Mouse (Mus musculus): ENCODE results near the gene Pop7. TPM values are rescaled to one million over a fixed set of nuclear protein-coding genes. Genes with fewer than 3 reads are reported as not detected.

Gene Pop7
- polyA plus RNA-seq, 1 experiment from 2014 or later = 46.5 TPM

DNA sequence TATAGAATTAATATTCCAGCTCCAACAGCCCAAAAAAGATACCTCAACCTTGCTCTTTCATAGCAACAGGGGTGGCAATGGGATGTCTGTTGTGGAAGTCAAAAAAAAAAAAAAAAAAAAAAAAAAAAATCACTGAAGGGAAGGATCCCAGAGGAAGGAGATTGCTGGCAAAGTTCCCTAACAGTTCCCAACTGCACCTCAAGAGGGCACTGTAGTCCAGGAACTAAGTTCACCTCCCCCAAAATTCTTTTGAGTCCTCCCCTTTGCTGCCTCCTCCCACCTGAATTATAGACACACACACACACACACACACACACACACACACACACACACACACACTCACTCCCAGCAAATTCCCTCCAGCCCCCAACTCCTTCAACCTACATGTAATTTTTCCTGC lies 21.2 kb downstream of the Pop7 start:
- no peak overlapping the region for H3K9ac ChIP-seq
- no peaks in the 10 kb centered on the region for H3K9me3 ChIP-seq
- no peaks in the 10 kb centered on the region for H3K36me3 ChIP-seq
- H3K27me3 ChIP-seq = peaks cover 14% of the 10 kb centered on the region
- no peak for ATAC-seq (ENCODE audit: insufficient number of reproducible peaks, low FRiP score, low TSS enrichment, low read depth)
- H3K4me3 ChIP-seq = no peak overlapping the region
- peaks cover 16% of the 10 kb centered on the region for H3K4me1 ChIP-seq
- H3K4me2 ChIP-seq = no peak overlapping the region
- H3K27ac ChIP-seq = no peak overlapping the region

DNA sequence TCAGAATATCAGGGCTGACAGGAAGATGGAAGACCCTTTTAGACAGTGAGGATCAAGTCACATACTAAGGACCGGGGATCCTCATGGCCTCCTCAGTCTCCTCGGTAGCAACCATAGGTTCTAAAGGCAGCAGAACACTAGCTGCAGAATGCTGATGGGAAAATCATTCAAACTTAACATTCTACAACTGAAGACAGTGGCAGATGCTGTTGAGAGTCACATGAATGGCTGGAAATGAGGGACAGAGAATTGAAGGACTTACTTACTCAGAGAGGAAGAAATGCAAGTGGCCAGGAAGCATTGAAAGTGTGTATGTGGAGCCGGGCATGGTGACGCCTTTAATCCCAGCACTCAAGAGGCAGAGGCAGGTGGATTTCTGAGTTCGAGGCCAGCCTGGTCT lies 25.4 kb downstream of the Pop7 start, which contains the start of gene Zan:
Gene Zan, minus strand, starts transcription at position 101 of the 400 bp plus-strand sequence.
- Histone ChIP-seq H3K36me3 (no peaks in the 10 kb centered on the region), H3K9ac (no peak within 1 kb of the TSS; the same call in 1 of the 2 replicates), H3K4me3 (no peak within 1 kb of the TSS), H3K27ac (no peak within 1 kb of the TSS), H3K4me2 (no peak within 1 kb of the TSS), H3K4me1 (0 out of 2 replicates have a peak, but pooled peaks cover 3% of the 10 kb centered on the region), H3K27me3 (no peaks in the 10 kb centered on the region), H3K9me3 (no peaks in the 10 kb centered on the region)
- no peak for ATAC-seq (ENCODE audit: insufficient number of reproducible peaks, low FRiP score, low TSS enrichment, low read depth)
- WGBS = 78% methylated on average over 5 of the region's 5 CpGs

DNA sequence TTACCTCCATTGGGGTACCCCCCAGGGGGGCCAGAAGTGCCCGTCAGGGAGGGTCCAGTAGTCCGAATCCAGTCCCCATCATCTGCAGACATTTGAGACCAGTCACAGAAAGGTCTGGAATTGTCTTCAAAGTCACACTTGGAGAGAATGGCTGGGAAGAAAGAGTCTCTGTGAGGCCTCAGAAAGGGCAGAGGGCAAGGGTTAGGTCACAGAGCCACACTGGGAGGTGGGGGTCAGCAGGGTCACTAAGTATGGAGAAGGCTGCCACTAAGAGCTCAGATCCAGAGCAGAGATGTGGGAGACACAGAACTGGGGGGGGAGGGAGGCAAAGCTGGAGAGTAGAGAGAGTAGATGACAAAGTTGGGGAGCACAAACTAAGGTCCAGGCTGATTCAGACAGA lies 28.0 kb downstream of the Pop7 start:
- Histone ChIP-seq H3K27ac (no peak overlapping the region), H3K9me3 (no peaks in the 10 kb centered on the region)
- 44% methylated on average over 2 of the region's 2 CpGs for WGBS

GRCm38 (mm10) chr5:137472252-137472904 lies 29.9 kb downstream of the Pop7 start:
- H3K9me3 ChIP-seq = no peaks in the 10 kb centered on the region
- no peaks in the 10 kb centered on the region for H3K27me3 ChIP-seq
- no peaks in the 10 kb centered on the region for H3K36me3 ChIP-seq
- no peak overlapping the region for H3K9ac ChIP-seq
- H3K4me1 ChIP-seq = no peaks in the 10 kb centered on the region
- no peak overlapping the region for H3K4me3 ChIP-seq
- 64% methylated on average over 5 of the region's 5 CpGs for whole genome bisulfite sequencing
- H3K27ac ChIP-seq = no peak overlapping the region
- no peak overlapping the region for H3K4me2 ChIP-seq
- no peak for ATAC-seq (ENCODE audit: insufficient number of reproducible peaks, low FRiP score, low TSS enrichment, low read depth)

More for the DNA sequence above, 28.0 kb downstream of the Pop7 start:
- no peak for ATAC-seq (ENCODE audit: insufficient number of reproducible peaks, low FRiP score, low TSS enrichment, low read depth)
- Histone ChIP-seq H3K4me1 (no peaks in the 10 kb centered on the region), H3K36me3 (no peaks in the 10 kb centered on the region), H3K4me2 (no peak overlapping the region), H3K27me3 (no peaks in the 10 kb centered on the region), H3K9ac (no peak overlapping the region), H3K4me3 (no peak overlapping the region)

GRCm38 (mm10) chr5:137466946-137467345 lies 35.4 kb downstream of the Pop7 start:
- WGBS = 89% methylated on average over 6 of the region's 6 CpGs
- H3K4me2 ChIP-seq = no peak overlapping the region
- no peak for ATAC-seq (ENCODE audit: insufficient number of reproducible peaks, low FRiP score, low TSS enrichment, low read depth)
- H3K27me3 ChIP-seq = no peaks in the 10 kb centered on the region
- no peaks in the 10 kb centered on the region for H3K36me3 ChIP-seq
- H3K4me3 ChIP-seq = no peak overlapping the region
- no peaks in the 10 kb centered on the region for H3K4me1 ChIP-seq
- H3K27ac ChIP-seq = no peak overlapping the region
- no peaks in the 10 kb centered on the region for H3K9me3 ChIP-seq
- H3K9ac ChIP-seq = no peak overlapping the region

DNA sequence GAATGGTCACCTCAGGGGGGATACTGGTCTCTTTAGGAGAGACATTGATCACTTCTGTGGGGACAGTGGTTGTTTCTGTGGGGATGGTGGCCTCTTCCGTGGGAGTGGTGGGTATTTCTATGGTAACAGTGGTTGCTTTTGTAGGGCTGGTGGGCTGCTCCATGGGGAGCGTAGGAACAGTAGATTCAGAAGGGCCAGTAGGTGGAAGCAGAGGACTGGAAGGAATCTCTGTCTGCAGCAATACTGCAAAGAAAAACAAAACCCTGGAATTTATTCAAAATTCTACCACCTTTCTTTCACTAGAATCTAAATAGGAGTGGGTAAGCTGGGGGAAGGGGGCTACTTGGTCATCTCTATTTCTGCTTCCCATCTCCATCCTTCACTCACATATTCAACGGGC lies 37.3 kb downstream of the Pop7 start:
- Histone ChIP-seq H3K27ac (no peak overlapping the region), H3K9me3 (no peaks in the 10 kb centered on the region), H3K36me3 (no peaks in the 10 kb centered on the region), H3K4me2 (no peak overlapping the region), H3K9ac (no peak overlapping the region), H3K27me3 (no peaks in the 10 kb centered on the region), H3K4me1 (no peaks in the 10 kb centered on the region), H3K4me3 (no peak overlapping the region)
- no peak for ATAC-seq (ENCODE audit: insufficient number of reproducible peaks, low FRiP score, low TSS enrichment, low read depth)
- WGBS = 51% methylated on average over 3 of the region's 3 CpGs

- H3K4me3 ChIP-seq = no peak overlapping the region
- no peak for ATAC-seq (ENCODE audit: insufficient number of reproducible peaks, low FRiP score, low TSS enrichment, low read depth)
- no peak overlapping the region for H3K27ac ChIP-seq
- no peaks in the 10 kb centered on the region for H3K27me3 ChIP-seq
- H3K4me1 ChIP-seq = no peaks in the 10 kb centered on the region
- no peak overlapping the region for H3K9ac ChIP-seq
- 51% methylated on average over 7 of the region's 7 CpGs for WGBS
- no peaks in the 10 kb centered on the region for H3K36me3 ChIP-seq
- H3K4me2 ChIP-seq = no peak overlapping the region
- H3K9me3 ChIP-seq = no peaks in the 10 kb centered on the region
These were observed 46.3 kb downstream of the Pop7 start for GRCm38 (mm10) chr5:137455866-137456591.

GRCm38 (mm10) chr5:137455206-137455605 lies 47.1 kb downstream of the Pop7 start:
- H3K4me1 ChIP-seq = no peaks in the 10 kb centered on the region
- no peaks in the 10 kb centered on the region for H3K36me3 ChIP-seq
- no peak overlapping the region for H3K4me3 ChIP-seq
- H3K4me2 ChIP-seq = no peak overlapping the region
- no peak overlapping the region for H3K9ac ChIP-seq
- no peaks in the 10 kb centered on the region for H3K27me3 ChIP-seq
- no peak for ATAC-seq (ENCODE audit: insufficient number of reproducible peaks, low FRiP score, low TSS enrichment, low read depth)
- 81% methylated on average over 6 of the region's 6 CpGs for WGBS
- no peak overlapping the region for H3K27ac ChIP-seq
- H3K9me3 ChIP-seq = no peaks in the 10 kb centered on the region

Small RNAs within 50 kb of the gene (microRNA-seq; reads per million reads assigned to microRNA genes)
- gene Mir6418 = not detected

Other genes starting within 250 kb of the Pop7 start
- 11.3 and 25.3 TPM in 2 replicates for gene Ache, start 215.0 kb downstream of the Pop7 start, polyA plus RNA-seq (2015; fragmentation: Nextera tagmentation; extraction: Ambion mirVana)
- gene Ufsp1, start 207.9 kb downstream of the Pop7 start, polyA plus RNA-seq (2015; fragmentation: Nextera tagmentation; extraction: Ambion mirVana) = 6.7 and 11.3 TPM in 2 replicates
- gene Srrt, start 194.8 kb downstream of the Pop7 start, polyA plus RNA-seq (2015; fragmentation: Nextera tagmentation; extraction: Ambion mirVana) = 113 and 117 TPM in 2 replicates
- 109 and 110 TPM in 2 replicates for gene Trip6, start 188.1 kb downstream of the Pop7 start, polyA plus RNA-seq (2015; fragmentation: Nextera tagmentation; extraction: Ambion mirVana)
- gene Slc12a9, start 168.9 kb downstream of the Pop7 start, polyA plus RNA-seq (2015; fragmentation: Nextera tagmentation; extraction: Ambion mirVana) = 13.9 and 14.4 TPM in 2 replicates
- 61.1 and 68.6 TPM in 2 replicates for gene Ephb4, start 152.4 kb downstream of the Pop7 start, polyA plus RNA-seq (2015; fragmentation: Nextera tagmentation; extraction: Ambion mirVana)
- gene Zan, start 25.5 kb downstream of the Pop7 start, polyA plus RNA-seq (2015; fragmentation: Nextera tagmentation; extraction: Ambion mirVana) = 0.10 and 0.13 TPM in 2 replicates
- gene Gigyf1, start 16.0 kb upstream of the Pop7 start, polyA plus RNA-seq (2015; fragmentation: Nextera tagmentation; extraction: Ambion mirVana) = 10.3 and 12.0 TPM in 2 replicates
- gene Epo, start 30.7 kb upstream of the Pop7 start, polyA plus RNA-seq (2015; fragmentation: Nextera tagmentation; extraction: Ambion mirVana) = 0.26 TPM in 1 of 2 replicates, not detected in the other
- 350 and 394 TPM in 2 replicates for gene Gnb2, start 31.0 kb upstream of the Pop7 start, polyA plus RNA-seq (2015; fragmentation: Nextera tagmentation; extraction: Ambion mirVana)
- gene Actl6b, start 51.0 kb upstream of the Pop7 start, polyA plus RNA-seq (2015; fragmentation: Nextera tagmentation; extraction: Ambion mirVana) = 0.35 and 0.36 TPM in 2 replicates
- gene Tfr2, start 67.3 kb upstream of the Pop7 start, polyA plus RNA-seq (2015; fragmentation: Nextera tagmentation; extraction: Ambion mirVana) = 1.4 and 1.6 TPM in 2 replicates
- gene Mospd3, start 98.5 kb upstream of the Pop7 start, polyA plus RNA-seq (2015; fragmentation: Nextera tagmentation; extraction: Ambion mirVana) = 40.6 and 41.8 TPM in 2 replicates
- gene Pcolce, start 111.3 kb upstream of the Pop7 start, polyA plus RNA-seq (2015; fragmentation: Nextera tagmentation; extraction: Ambion mirVana) = 303 and 362 TPM in 2 replicates
- 0.09 TPM in 1 of 2 replicates, not detected in the other for gene Fbxo24, start 126.5 kb upstream of the Pop7 start, polyA plus RNA-seq (2015; fragmentation: Nextera tagmentation; extraction: Ambion mirVana)
- gene Lrch4, start 126.6 kb upstream of the Pop7 start, polyA plus RNA-seq (2015; fragmentation: Nextera tagmentation; extraction: Ambion mirVana) = 32.8 and 34.1 TPM in 2 replicates
- gene Gm20605, start 126.7 kb upstream of the Pop7 start, polyA plus RNA-seq (2015; fragmentation: Nextera tagmentation; extraction: Ambion mirVana) = 8.0 and 8.5 TPM in 2 replicates
- gene Sap25, start 138.8 kb upstream of the Pop7 start, polyA plus RNA-seq (2015; fragmentation: Nextera tagmentation; extraction: Ambion mirVana) = 4.8 and 6.0 TPM in 2 replicates
- gene Irs3, start 143.2 kb upstream of the Pop7 start, polyA plus RNA-seq (2015; fragmentation: Nextera tagmentation; extraction: Ambion mirVana) = 0.19 and 0.38 TPM in 2 replicates
- 15.9 and 17.4 TPM in 2 replicates for gene Agfg2, start 182.2 kb upstream of the Pop7 start, polyA plus RNA-seq (2015; fragmentation: Nextera tagmentation; extraction: Ambion mirVana)
- gene Nyap1, start 239.1 kb upstream of the Pop7 start, polyA plus RNA-seq (2015; fragmentation: Nextera tagmentation; extraction: Ambion mirVana) = 1.9 and 3.5 TPM in 2 replicates
- 169 and 197 TPM in 2 replicates for gene Tsc22d4, start 243.2 kb upstream of the Pop7 start, polyA plus RNA-seq (2015; fragmentation: Nextera tagmentation; extraction: Ambion mirVana)

Measured in limb, embryonic 15.5 days (tissue).